Mouse (Mus musculus) liver, adult 2 months (tissue): Measurements from ENCODE around the gene Mical2. TPM values are rescaled to one million over a fixed set of nuclear protein-coding genes. Genes with fewer than 3 reads are reported as not detected.
A peak's percentile ranks its signal among the peaks of the same experiment; 100 is the strongest.

Experiments
- DNase-seq: peaks from one replicate; pipeline ENCODE4 v3.0.0-alpha.2; 2011; ENCODE audit warnings: low read depth, low spot score; ENCODE audit errors: extremely low read depth
- H3K27ac ChIP-seq: fragments of 200-500 bp; replicated peaks from 2 replicates; pipeline ENCODE4 v1.5.1; 2012; ENCODE audit warnings: low read depth, mild to moderate bottlenecking, control low read depth, inconsistent platforms, low read length; ENCODE audit not compliant: insufficient read depth
- H3K27me3 ChIP-seq: fragments of 200-500 bp; 2 replicates; pipeline ENCODE4 v1.6.1; 2012; ENCODE audit warnings: mild to moderate bottlenecking, moderate library complexity, low read length, inconsistent platforms; ENCODE audit not compliant: control insufficient read depth, insufficient read depth
- H3K36me3 ChIP-seq: fragments of 200-500 bp; 2 replicates; pipeline ENCODE4 v1.6.1; 2012; ENCODE audit warnings: low read length, inconsistent platforms; ENCODE audit not compliant: control insufficient read depth, insufficient read depth
- H3K4me1 ChIP-seq: fragments of 200-500 bp; 2 replicates; pipeline ENCODE4 v1.6.1; 2011; ENCODE audit warnings: low read length; ENCODE audit not compliant: control insufficient read depth, insufficient read depth
- H3K4me3 ChIP-seq: fragments of 200-500 bp; 2 replicates; pipeline ENCODE4 v1.5.1; 2011; ENCODE audit warnings: low read depth, mild to moderate bottlenecking, control low read depth, low read length, moderate library complexity; ENCODE audit not compliant: insufficient read depth
- H3K79me2 ChIP-seq: fragments of 200-500 bp; 2 replicates; pipeline ENCODE4 v1.6.1; 2012; ENCODE audit warnings: inconsistent platforms, mild to moderate bottlenecking, low read length, moderate library complexity; ENCODE audit not compliant: control insufficient read depth, insufficient read depth
- H3K9ac ChIP-seq: fragments of 200-500 bp; 2 replicates; pipeline ENCODE4 v1.6.1; 2012; ENCODE audit warnings: low read depth, mild to moderate bottlenecking, control low read depth, inconsistent platforms, low read length
- CTCF ChIP-seq: fragments of 200-500 bp; IDR thresholded peaks from 2 replicates; pipeline ENCODE4 v1.5.1; 2011; ENCODE audit warnings: low read depth, low read length, control low read depth
- POLR2A ChIP-seq: fragments of 200-500 bp; IDR thresholded peaks from 2 replicates; pipeline ENCODE4 v1.6.1; 2011; ENCODE audit warnings: low read length, control low read depth; ENCODE audit not compliant: insufficient read depth; ENCODE audit errors: extremely low read depth
- WGBS: fragments of 180-500 bp; shearing (Covaris S2); methylation state at CpG from one replicate; pipeline ENCODE4 v1.1.7; 2018; 5-methylcytosine and 5-hydroxymethylcytosine counted together
- polyA plus RNA-seq: library from polyadenylated mRNA; depleted of rRNA; stranded (reverse); fragments of >200 nt; gene quantifications from 2 replicates; pipeline ENCODE4 v1.2.3, GENCODE M21; 2012
- total RNA-seq: library from RNA; depleted of rRNA; stranded (reverse); fragments of >200 nt; gene quantifications from 2 replicates; pipeline ENCODE4 v1.2.3, GENCODE M21; 2014

Mical2 gene
- total and polyA plus RNA-seq, 2 experiments, result 4.1 to 6.9 TPM

DNA sequence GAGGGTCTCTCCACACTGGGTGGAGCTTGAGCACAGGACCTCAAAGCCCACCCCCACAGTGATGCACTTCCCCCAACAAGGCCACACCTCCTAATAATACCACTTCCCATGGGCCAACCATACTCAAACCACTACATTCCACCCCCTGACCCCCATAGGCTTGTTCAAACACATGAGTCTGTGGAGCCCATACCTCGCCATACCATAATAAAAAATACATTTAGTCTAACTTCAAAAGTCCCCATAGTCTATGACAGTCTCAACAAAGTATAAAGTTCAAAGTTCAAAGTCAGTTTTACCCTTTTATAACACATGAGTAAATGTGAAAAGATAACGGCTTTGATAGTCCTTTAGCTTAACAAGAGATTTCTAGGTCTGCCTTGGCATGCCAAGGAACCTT, 145.7 kb downstream of the Mical2 start:
- no peak for TF ChIP-seq POLR2A
- no peak for TF ChIP-seq CTCF
- no peak overlapping the region for H3K4me3 ChIP-seq
- WGBS, result 55% methylated on average over 2 of the region's 2 CpGs

GRCm38 (mm10) chr7:112374035-112374434, 148.4 kb downstream of the Mical2 start:
- peaks cover 7% of the 10 kb centered on the region; the same call in 1 of the 2 replicates for H3K4me1 ChIP-seq
- TF ChIP-seq POLR2A (0 out of 2 replicates have a peak, but pooled peaks have one; percentile 7), CTCF (no peak)
- 24% methylated on average over 5 of the region's 5 CpGs for WGBS
- peak; percentile 96 for DNase-seq
- H3K79me2 ChIP-seq, result no peaks in the 10 kb centered on the region
- peak overlapping the region; percentile 99 for H3K27ac ChIP-seq
- H3K9ac ChIP-seq, result no peak overlapping the region
- no peaks in the 10 kb centered on the region for H3K36me3 ChIP-seq
- peak overlapping the region; percentile 39; the same call in 1 of the 2 replicates for H3K4me3 ChIP-seq
- H3K27me3 ChIP-seq, result no peaks in the 10 kb centered on the region

More for the DNA sequence above, 145.7 kb downstream of the Mical2 start:
- no peak for DNase-seq
- Histone ChIP-seq H3K36me3 (no peaks in the 10 kb centered on the region), H3K27ac (no peak overlapping the region), H3K27me3 (no peaks in the 10 kb centered on the region), H3K4me1 (peaks cover 7% of the 10 kb centered on the region; the same call in 1 of the 2 replicates), H3K79me2 (no peaks in the 10 kb centered on the region), H3K9ac (no peak overlapping the region)

DNA sequence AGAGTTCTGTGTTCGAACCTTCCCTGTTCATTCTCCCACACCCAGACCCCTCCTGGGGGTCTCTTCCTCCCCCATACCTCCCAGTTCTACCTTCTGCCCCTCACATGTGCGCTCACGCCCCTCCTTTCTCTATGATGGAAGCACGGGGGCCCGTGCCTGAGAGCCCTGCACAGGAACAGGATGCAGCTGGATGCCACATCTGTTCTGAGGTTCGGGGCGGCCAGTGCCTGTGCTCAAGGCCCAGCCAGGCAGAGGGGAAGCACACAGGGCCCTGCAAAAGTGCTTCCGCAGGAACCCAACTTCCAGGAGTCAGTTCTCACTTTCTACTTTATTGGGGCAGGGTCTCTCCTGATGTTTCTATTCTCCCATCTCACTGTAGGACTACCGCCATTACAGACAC, 149.4 kb downstream of the Mical2 start:
- TF ChIP-seq POLR2A, result no peak
- TF ChIP-seq CTCF, result no peak

GRCm38 (mm10) chr7:112375900-112376299, 150.2 kb downstream of the Mical2 start:
- DNase-seq, result no peak
- Histone ChIP-seq H3K36me3 (no peaks in the 10 kb centered on the region), H3K27me3 (no peaks in the 10 kb centered on the region), H3K4me1 (peaks cover 7% of the 10 kb centered on the region; the same call in 1 of the 2 replicates), H3K9ac (no peak overlapping the region), H3K4me3 (no peak overlapping the region), H3K27ac (no peak overlapping the region), H3K79me2 (no peaks in the 10 kb centered on the region)
- WGBS, result 84% methylated on average over 5 of the region's 5 CpGs
- no peak for TF ChIP-seq CTCF
- no peak for TF ChIP-seq POLR2A

More for the DNA sequence above, 149.4 kb downstream of the Mical2 start:
- Histone ChIP-seq H3K27ac (peak overlapping the region; percentile 99), H3K4me3 (no peak overlapping the region), H3K9ac (no peak overlapping the region), H3K27me3 (no peaks in the 10 kb centered on the region), H3K79me2 (no peaks in the 10 kb centered on the region), H3K4me1 (peaks cover 7% of the 10 kb centered on the region; the same call in 1 of the 2 replicates), H3K36me3 (no peaks in the 10 kb centered on the region)
- DNase-seq, result no peak
- 86% methylated on average over 9 of the region's 9 CpGs for WGBS

DNA sequence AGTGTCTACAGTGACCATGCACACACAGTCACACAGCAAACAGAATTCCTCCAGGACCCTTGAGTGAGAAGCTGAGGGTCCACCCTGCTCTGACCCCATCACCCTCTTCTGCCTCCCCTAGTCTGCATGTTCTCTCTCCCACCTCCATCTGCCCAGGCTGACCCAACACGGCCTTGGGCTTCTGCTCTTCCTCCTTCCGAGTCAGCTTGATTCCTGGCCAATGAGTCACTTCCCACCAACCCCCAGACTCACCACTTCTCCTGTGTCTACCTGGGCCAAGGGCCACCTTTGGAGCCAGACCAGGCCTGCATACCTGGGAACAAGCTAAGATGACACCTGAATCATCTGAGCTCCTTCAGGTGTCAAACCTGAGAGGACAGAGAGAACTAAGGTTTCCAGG, 151.0 kb downstream of the Mical2 start:
- no peak overlapping the region for H3K4me3 ChIP-seq
- H3K27me3 ChIP-seq, result no peaks in the 10 kb centered on the region
- WGBS, result 58% methylated on average over 2 of the region's 2 CpGs
- H3K4me1 ChIP-seq, result peaks cover 7% of the 10 kb centered on the region; the same call in 1 of the 2 replicates
- no peak overlapping the region for H3K27ac ChIP-seq
- H3K9ac ChIP-seq, result no peak overlapping the region
- DNase-seq, result no peak
- H3K79me2 ChIP-seq, result no peaks in the 10 kb centered on the region
- H3K36me3 ChIP-seq, result no peaks in the 10 kb centered on the region
- no peak for TF ChIP-seq POLR2A
- TF ChIP-seq CTCF, result no peak

DNA sequence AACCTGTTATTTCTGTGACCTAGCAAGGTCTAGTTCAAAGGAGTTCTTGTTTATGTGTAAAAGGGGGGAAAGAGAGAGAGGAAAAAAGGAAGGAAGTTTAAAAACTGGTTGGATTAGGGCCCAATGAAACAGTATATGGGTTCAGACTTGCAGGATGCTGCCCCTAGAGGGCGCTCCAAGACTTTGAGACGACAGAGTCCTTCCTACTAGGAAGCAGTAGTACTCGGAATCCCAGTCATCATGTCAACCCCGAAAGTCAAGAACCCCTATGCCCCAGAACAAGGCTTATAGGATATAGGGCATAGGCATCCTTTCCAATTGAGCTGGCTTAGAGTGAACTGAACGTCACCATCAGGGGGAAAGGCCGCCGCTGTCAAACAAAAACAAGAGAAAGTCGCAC, 151.7 kb downstream of the Mical2 start:
- Histone ChIP-seq H3K36me3 (no peaks in the 10 kb centered on the region), H3K27ac (no peak overlapping the region), H3K4me1 (peaks cover 7% of the 10 kb centered on the region; the same call in 1 of the 2 replicates), H3K4me3 (no peak overlapping the region), H3K27me3 (no peaks in the 10 kb centered on the region), H3K9ac (no peak overlapping the region), H3K79me2 (no peaks in the 10 kb centered on the region)
- TF ChIP-seq POLR2A (no peak), CTCF (peak; percentile 72)
- peak; percentile 69 for DNase-seq
- 44% methylated on average over 8 of the region's 8 CpGs for WGBS
